Mouse (Mus musculus): ENCODE results near the gene Gcg.

The Gcg gene

GRCm38 (mm10) chr2:62460231-62460710, 23.2 kb downstream of the Gcg start:
- no peak for DNase-seq (ENCODE audit: low read depth, low spot score)

GRCm38 (mm10) chr2:62459241-62460174, 23.9 kb downstream of the Gcg start:
- no peak for DNase-seq (ENCODE audit: low read depth, low spot score)

- peak; percentile 20 for DNase-seq (ENCODE audit: low read depth, low spot score)
Observed at GRCm38 (mm10) chr2:62458070-62458469, 25.4 kb downstream of the Gcg start.

GRCm38 (mm10) chr2:62454991-62455390, 28.5 kb downstream of the Gcg start:
- DNase-seq (ENCODE audit: low read depth, low spot score), result no peak

DNA sequence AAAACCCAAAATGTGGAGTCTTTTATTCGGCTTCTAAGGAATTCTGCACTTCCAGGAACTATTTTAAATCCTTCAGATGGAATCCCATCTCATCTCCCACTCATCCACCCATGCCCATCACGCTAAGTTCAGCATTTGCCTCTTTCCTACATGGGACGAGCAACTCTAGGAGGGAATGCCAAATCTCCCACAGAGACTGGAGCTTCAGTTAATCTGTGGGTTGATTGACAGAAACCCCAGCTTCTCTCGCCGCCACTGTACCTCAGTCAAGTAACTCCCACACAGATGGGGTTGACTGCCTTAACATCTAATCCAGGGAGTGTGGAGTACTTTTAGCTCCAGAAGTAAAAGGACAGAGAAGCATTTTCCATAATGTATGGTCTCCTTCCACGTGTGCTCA, 29.4 kb downstream of the Gcg start:
- no peak for DNase-seq (ENCODE audit: low read depth, low spot score)

- no peak for DNase-seq (ENCODE audit: low read depth, low spot score)
Observed at GRCm38 (mm10) chr2:62450364-62450763, 33.1 kb downstream of the Gcg start.

DNA sequence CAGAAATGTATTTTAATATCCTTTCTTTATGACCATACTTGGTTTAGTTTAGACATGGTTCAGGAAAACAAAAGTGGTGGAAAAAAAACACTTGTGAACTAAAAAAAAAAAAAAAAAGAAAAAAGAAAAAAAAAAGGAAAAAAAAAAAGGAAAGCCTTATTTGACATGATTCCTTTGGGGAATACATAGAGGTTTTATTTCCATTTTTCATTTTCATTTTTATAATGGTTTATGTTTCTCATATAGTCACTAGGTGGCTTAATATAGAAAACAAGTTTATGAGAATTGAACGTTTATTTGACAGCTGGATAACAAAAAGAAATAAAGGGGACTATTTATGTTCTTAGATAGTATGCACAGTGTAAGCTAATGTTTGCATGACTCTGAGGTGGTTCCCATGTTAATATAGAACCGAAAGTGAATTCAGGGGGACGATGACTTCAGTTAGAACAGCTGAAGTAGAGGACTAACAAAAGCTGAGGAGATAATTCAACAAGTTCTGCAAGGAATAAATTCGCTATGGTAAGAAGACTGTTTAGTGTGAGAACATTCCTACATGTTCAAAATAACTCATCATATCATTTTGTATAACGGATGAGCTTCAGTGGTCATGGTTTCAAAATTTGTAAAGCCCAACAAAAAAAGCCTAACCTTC, 33.6 kb downstream of the Gcg start:
- no peak for DNase-seq (ENCODE audit: low read depth, low spot score)

- no peak for DNase-seq (ENCODE audit: low read depth, low spot score)
Observed at GRCm38 (mm10) chr2:62440802-62441544, 42.5 kb downstream of the Gcg start.

DNA sequence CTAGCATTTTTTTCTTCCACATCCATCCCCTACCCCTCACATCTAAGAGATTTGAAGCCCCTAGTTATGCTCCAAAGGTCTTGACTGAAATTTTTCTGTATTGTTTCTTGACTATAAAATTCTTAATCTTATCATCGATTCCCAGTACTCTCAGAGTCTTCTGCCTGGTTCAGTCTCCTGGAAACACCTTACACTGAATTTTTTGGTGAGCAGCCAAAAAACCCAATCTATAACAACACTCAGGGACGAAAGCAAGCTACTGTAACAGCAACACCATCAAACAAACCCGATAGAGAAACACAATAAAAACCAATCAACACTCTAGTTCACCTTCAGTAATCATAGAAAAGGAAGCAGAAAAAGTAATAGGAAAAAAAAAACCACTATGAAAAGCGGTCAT, 43.4 kb downstream of the Gcg start:
- DNase-seq (ENCODE audit: low read depth, low spot score), result no peak

- no peak for DNase-seq (ENCODE audit: low read depth, low spot score)
Observed at GRCm38 (mm10) chr2:62431245-62431795, 52.1 kb downstream of the Gcg start.

DNA sequence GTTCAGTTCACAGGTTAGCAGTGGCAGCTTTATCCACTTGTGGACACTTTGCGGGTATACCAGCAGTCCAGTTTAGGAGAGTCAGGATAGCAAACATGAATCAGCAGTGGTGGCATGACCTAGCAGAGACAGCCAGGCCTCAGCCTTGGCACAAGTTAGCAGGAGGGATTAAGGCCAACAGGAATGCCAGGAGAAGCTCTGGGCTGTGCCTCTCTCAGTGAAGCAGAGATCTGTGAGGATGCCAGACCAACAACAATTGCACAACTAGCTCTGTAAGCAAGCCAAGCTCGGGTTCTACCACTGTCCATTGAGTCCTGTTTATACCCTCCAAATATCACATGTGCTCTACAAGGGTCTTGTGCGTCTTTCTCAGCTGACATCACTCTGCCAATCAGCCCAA, 57.5 kb downstream of the Gcg start:
- no peak for DNase-seq (ENCODE audit: low read depth, low spot score)
